Mouse (Mus musculus) cerebellum, adult 2 months (tissue): ENCODE measurements around the gene Pld2.

Experiments used
- CTCF ChIP-seq: fragments of 200-500 bp; IDR thresholded peaks from 2 replicates; pipeline ENCODE4 v1.5.1; 2011; ENCODE audit warnings: low read depth, mild to moderate bottlenecking, control low read depth, low read length, moderate library complexity, borderline replicate concordance; ENCODE audit not compliant: insufficient read depth
- POLR2A ChIP-seq: fragments of 200-500 bp; IDR thresholded peaks from 2 replicates; pipeline ENCODE4 v1.6.1; 2011; ENCODE audit warnings: low read length, control low read depth, borderline replicate concordance; ENCODE audit not compliant: insufficient read depth

- TF ChIP-seq POLR2A (no peak), CTCF (no peak)
These were observed 26.7 kb downstream of the Pld2 start for GRCm38 (mm10) chr11:70566586-70566985.
